8 mouse cellular contexts compared by ENCODE assay signal in genomic region chr13:51853301-51854243, GRCm38 (mm10). TPM values are rescaled to one million over a fixed set of nuclear protein-coding genes. Genes with fewer than 3 reads are reported as not detected.
DNase-seq lines count a peak whose midpoint lies in the region.

No protein-coding gene starts in this region.

- DNase-seq in embryo, embryonic 10 days (ENCODE audit: low spot score): peak; percentile 52
- DNase-seq in embryo, embryonic 9.5 days (ENCODE audit: extremely low spot score): no peak
- DNase-seq in NIH3T3 (ENCODE audit: low read depth): peak; percentile 92
- peak; percentile 35 to 45 for DNase-seq in heart, postnatal 14 days
- DNase-seq in mesoderm, embryonic 11.5 days (ENCODE audit: low read depth, low spot score): peak; percentile 30
- DNase-seq in urinary bladder, postnatal 36 days (ENCODE audit: low spot score in 2 of 2): peak; percentile 44 to 64
- no peak for DNase-seq in layer of hippocampus, postnatal 14 days (ENCODE audit: low spot score in 2 of 2)
- no peak for DNase-seq in c-Kit-positive CD71-positive TER-119-positive erythroid progenitor cells, embryonic 14.5 days (ENCODE audit: low spot score)

- intact Hi-C loops in heart, postnatal 14 days (cut with DNase I): no loop called here

RNA-seq across cellular contexts. Expression of gene Gadd45g, which starts 7.1 kb away (rescaled TPM):
- 10 to 100 TPM; 31.7 to 32.6 TPM for total RNA-seq in heart, postnatal 14 days (2021)
- 10 to 100 TPM; 24.0 to 27.8 TPM for total RNA-seq in layer of hippocampus, postnatal 14 days (2021)

Comparison
In these comparisons a context has a peak if more than half of its experiments do, and no peak if none do; other contexts are left out.
1. DNase-seq: peak in embryo, embryonic 10 days (single experiment), NIH3T3 (single experiment), heart, postnatal 14 days (2 of 2), mesoderm, embryonic 11.5 days (single experiment) and urinary bladder, postnatal 36 days (2 of 2); none in embryo, embryonic 9.5 days (single experiment), layer of hippocampus, postnatal 14 days (0 of 2) and c-Kit-positive CD71-positive TER-119-positive erythroid progenitor cells, embryonic 14.5 days (single experiment).